Mouse (Mus musculus) forebrain, embryonic 15.5 days (tissue): ENCODE measurements around the gene Galm. TPM values are rescaled to one million over a fixed set of nuclear protein-coding genes. Genes with fewer than 3 reads are reported as not detected.
"Not testable (repeated sequence)": the region's sequence is repeated elsewhere in the genome, so short reads cannot be mapped to it uniquely, and the experiment has no call there.

Source experiments
- ATAC-seq: fragments of 200-750 bp; cut with Nextera tagmentation; replicated peaks from 2 replicates; pipeline ENCODE4 v1.8.0; 2017; ENCODE audit warnings: mild to moderate bottlenecking, moderate TSS enrichment, moderate library complexity
- H3K27ac ChIP-seq: fragments of 300-500 bp; sonication (generic); replicated peaks from 2 replicates; pipeline ENCODE4 v1.5.1; 2015; ENCODE audit warnings: mild to moderate bottlenecking, inconsistent platforms
- H3K27me3 ChIP-seq: fragments of 300-500 bp; sonication (generic); 2 replicates; pipeline ENCODE4 v1.6.1; 2015; ENCODE audit warnings: inconsistent platforms
- H3K36me3 ChIP-seq: fragments of 300-500 bp; sonication (generic); 2 replicates; pipeline ENCODE4 v1.6.1; 2015; ENCODE audit warnings: mild to moderate bottlenecking, inconsistent platforms
- H3K4me1 ChIP-seq: fragments of 300-500 bp; sonication (generic); 2 replicates; pipeline ENCODE4 v1.6.1; 2015; ENCODE audit warnings: inconsistent platforms
- H3K4me2 ChIP-seq: fragments of 300-500 bp; sonication (generic); replicated peaks from 2 replicates; pipeline ENCODE4 v1.6.1; 2015; ENCODE audit warnings: mild to moderate bottlenecking, inconsistent platforms
- H3K4me3 ChIP-seq: fragments of 300-500 bp; sonication (generic); 2 replicates; pipeline ENCODE4 v1.5.1; 2015; ENCODE audit warnings: mild to moderate bottlenecking, inconsistent platforms
- H3K9ac ChIP-seq: fragments of 300-500 bp; sonication (generic); replicated peaks from 2 replicates; pipeline ENCODE4 v1.6.1; 2015; ENCODE audit warnings: mild to moderate bottlenecking, inconsistent platforms
- H3K9me3 ChIP-seq: fragments of 300-500 bp; sonication (generic); 2 replicates; pipeline ENCODE4 v1.6.1; 2016; ENCODE audit warnings: inconsistent platforms
- WGBS: fragments of 180-500 bp; shearing (Covaris S2); methylation state at CpG from one replicate; pipeline ENCODE4 v1.1.7; 2015; ENCODE audit warnings: mixed read lengths; 5-methylcytosine and 5-hydroxymethylcytosine counted together
- polyA plus RNA-seq: library from polyadenylated mRNA; unstranded; fragments of >200 nt; fragmentation: Nextera tagmentation; extraction: Ambion mirVana; gene quantifications from 2 replicates; pipeline ENCODE4 v1.2.1, GENCODE M21; 2015

Galm gene
- polyA plus RNA-seq, 1 experiment from 2014 or later = 2.0 TPM

GRCm38 (mm10) chr17:80199160-80199778, 72.0 kb downstream of the Galm start:
- Histone ChIP-seq H3K4me1 (peaks cover 13% of the 10 kb centered on the region), H3K9ac (no peak overlapping the region), H3K9me3 (no peaks in the 10 kb centered on the region), H3K36me3 (peaks cover 81% of the 10 kb centered on the region), H3K4me2 (no peak overlapping the region), H3K27ac (no peak overlapping the region), H3K27me3 (no peaks in the 10 kb centered on the region), H3K4me3 (no peak overlapping the region)
- 95% methylated on average over 3 of the region's 3 CpGs for WGBS
- ATAC-seq = peak; percentile 57; the same call in 1 of the 2 replicates

GRCm38 (mm10) chr17:80205657-80206056, 78.4 kb downstream of the Galm start:
- WGBS = 21% methylated on average over 5 of the region's 5 CpGs
- H3K27me3 ChIP-seq = no peaks in the 10 kb centered on the region
- peak overlapping the region; percentile 95 for H3K4me3 ChIP-seq
- peak overlapping the region; percentile 83 for H3K4me2 ChIP-seq
- H3K4me1 ChIP-seq = peaks cover 31% of the 10 kb centered on the region
- peak overlapping the region; percentile 96 for H3K9ac ChIP-seq
- no peaks in the 10 kb centered on the region for H3K9me3 ChIP-seq
- H3K27ac ChIP-seq = peak overlapping the region; percentile 99
- H3K36me3 ChIP-seq = peaks cover 36% of the 10 kb centered on the region
- ATAC-seq = no peak

- H3K27ac ChIP-seq = peak overlapping the region; percentile 99
Measured at GRCm38 (mm10) chr17:80206301-80206670, 79.0 kb downstream of the Galm start.

GRCm38 (mm10) chr17:80206671-80207581, 79.7 kb downstream of the Galm start, which contains the start of the genes Srsf7 and Ttc39d:
Gene Srsf7, minus strand, starts transcription at chr17:80207307.
Gene Ttc39d, plus strand, starts transcription at chr17:80207460.
- Histone ChIP-seq H3K4me1 (peaks cover 31% of the 10 kb centered on the region), H3K9ac (peak within 1 kb of the TSS; percentile 96), H3K4me3 (peak within 1 kb of the TSS; percentile 95), H3K36me3 (peaks cover 26% of the 10 kb centered on the region), H3K27me3 (no peaks in the 10 kb centered on the region), H3K4me2 (peak within 1 kb of the TSS; percentile 83), H3K27ac (peak within 1 kb of the TSS; percentile 99), H3K9me3 (no peaks in the 10 kb centered on the region)
- peak; percentile 93 for ATAC-seq
- WGBS = under 1% methylated on average over 95 of the region's 95 CpGs

More at GRCm38 (mm10) chr17:80206301-80206670, 79.0 kb downstream of the Galm start:
- H3K4me2 ChIP-seq = peak overlapping the region; percentile 83
- under 1% methylated on average over 36 of the region's 36 CpGs for WGBS
- H3K9ac ChIP-seq = peak overlapping the region; percentile 96
- no peaks in the 10 kb centered on the region for H3K27me3 ChIP-seq
- H3K4me3 ChIP-seq = peak overlapping the region; percentile 95
- no peaks in the 10 kb centered on the region for H3K9me3 ChIP-seq
- ATAC-seq = peak; percentile 76
- peaks cover 32% of the 10 kb centered on the region for H3K36me3 ChIP-seq
- peaks cover 31% of the 10 kb centered on the region for H3K4me1 ChIP-seq

- ATAC-seq, H3K27ac ChIP-seq, H3K4me2 ChIP-seq, H3K9me3 ChIP-seq, H3K36me3 ChIP-seq, H3K4me1 ChIP-seq, H3K4me3 ChIP-seq, H3K27me3 ChIP-seq, H3K9ac ChIP-seq: not testable (repeated sequence)
- 95% methylated on average over 4 of the region's 4 CpGs for WGBS
Measured at GRCm38 (mm10) chr17:80213998-80214397, 86.7 kb downstream of the Galm start.

GRCm38 (mm10) chr17:80220131-80220530, 92.9 kb downstream of the Galm start:
- 85% methylated on average over 2 of the region's 2 CpGs for WGBS
- no peak overlapping the region for H3K9ac ChIP-seq
- no peaks in the 10 kb centered on the region for H3K9me3 ChIP-seq
- no peak overlapping the region for H3K4me3 ChIP-seq
- no peaks in the 10 kb centered on the region for H3K36me3 ChIP-seq
- no peak overlapping the region for H3K27ac ChIP-seq
- H3K4me2 ChIP-seq = no peak overlapping the region
- H3K4me1 ChIP-seq = peaks cover 8% of the 10 kb centered on the region
- no peaks in the 10 kb centered on the region for H3K27me3 ChIP-seq
- no peak for ATAC-seq

- ATAC-seq = no peak
- 71% methylated on average over 9 of the region's 9 CpGs for WGBS
- no peaks in the 10 kb centered on the region for H3K9me3 ChIP-seq
- no peaks in the 10 kb centered on the region for H3K27me3 ChIP-seq
- no peak overlapping the region for H3K4me2 ChIP-seq
- H3K36me3 ChIP-seq = no peaks in the 10 kb centered on the region
- no peak overlapping the region for H3K27ac ChIP-seq
- H3K4me3 ChIP-seq = no peak overlapping the region
- H3K9ac ChIP-seq = no peak overlapping the region
- peaks cover 9% of the 10 kb centered on the region for H3K4me1 ChIP-seq
Measured at GRCm38 (mm10) chr17:80221202-80221601, 93.9 kb downstream of the Galm start.

GRCm38 (mm10) chr17:80221890-80222628, 94.8 kb downstream of the Galm start:
- no peak for ATAC-seq
- H3K9me3 ChIP-seq = no peaks in the 10 kb centered on the region
- H3K27me3 ChIP-seq = no peaks in the 10 kb centered on the region
- H3K9ac ChIP-seq = no peak overlapping the region
- no peak overlapping the region for H3K4me3 ChIP-seq
- no peak overlapping the region for H3K4me2 ChIP-seq
- 68% methylated on average over 3 of the region's 3 CpGs for WGBS
- no peaks in the 10 kb centered on the region for H3K36me3 ChIP-seq
- no peak overlapping the region for H3K27ac ChIP-seq
- peaks cover 9% of the 10 kb centered on the region for H3K4me1 ChIP-seq

- Histone ChIP-seq H3K9me3 (no peaks in the 10 kb centered on the region), H3K4me2 (peak overlapping the region; percentile 76), H3K36me3 (no peaks in the 10 kb centered on the region), H3K4me1 (peaks cover 9% of the 10 kb centered on the region), H3K27me3 (no peaks in the 10 kb centered on the region), H3K9ac (peak overlapping the region; percentile 63), H3K4me3 (peak overlapping the region; percentile 60), H3K27ac (peak overlapping the region; percentile 82)
- WGBS = 10% methylated on average over 9 of the region's 9 CpGs
- ATAC-seq = peak; percentile 28
Measured at GRCm38 (mm10) chr17:80223829-80224228, 96.6 kb downstream of the Galm start.

- peak within 1 kb of the TSS; percentile 63 for H3K9ac ChIP-seq
- peak; percentile 99 for ATAC-seq
- peak within 1 kb of the TSS; percentile 60 for H3K4me3 ChIP-seq
- under 1% methylated on average over 33 of the region's 33 CpGs for WGBS
- peak within 1 kb of the TSS; percentile 76 for H3K4me2 ChIP-seq
- H3K4me1 ChIP-seq = peaks cover 9% of the 10 kb centered on the region
- H3K9me3 ChIP-seq = no peaks in the 10 kb centered on the region
- H3K27ac ChIP-seq = peak within 1 kb of the TSS; percentile 82
- H3K27me3 ChIP-seq = no peaks in the 10 kb centered on the region
- no peaks in the 10 kb centered on the region for H3K36me3 ChIP-seq
Measured at GRCm38 (mm10) chr17:80224326-80225116, 97.2 kb downstream of the Galm start, which contains the start of gene Gemin6. Gene Gemin6, plus strand, starts transcription at chr17:80224441.

- ATAC-seq, H3K27ac ChIP-seq, H3K27me3 ChIP-seq, H3K36me3 ChIP-seq, H3K4me1 ChIP-seq, H3K9me3 ChIP-seq: not testable (repeated sequence)
- peak overlapping the region; percentile 63 for H3K9ac ChIP-seq
- peak overlapping the region; percentile 76 for H3K4me2 ChIP-seq
- H3K4me3 ChIP-seq = peak overlapping the region; percentile 60
- WGBS = 51% methylated on average over 5 of the region's 5 CpGs
Measured at GRCm38 (mm10) chr17:80225142-80225541, 97.9 kb downstream of the Galm start.
